Mouse (Mus musculus) hindbrain, postnatal 0 days (tissue): Measurements from ENCODE around the gene Ncdn. TPM values are rescaled to one million over a fixed set of nuclear protein-coding genes. Genes with fewer than 3 reads are reported as not detected.
A peak's percentile ranks its signal among the peaks of the same experiment; 100 is the strongest.

Source experiments
- ATAC-seq: fragments of 200-750 bp; cut with Nextera tagmentation; 2 replicates; pipeline ENCODE4 v1.8.0; 2017; ENCODE audit warnings: mild to moderate bottlenecking, moderate TSS enrichment, moderate library complexity
- DNase-seq: peaks from one replicate; pipeline ENCODE4 v3.0.0-alpha.2; 2015; ENCODE audit warnings: low spot score
- H3K27ac ChIP-seq: fragments of 300-500 bp; sonication (generic); 2 replicates; pipeline ENCODE4 v1.5.1; 2014; ENCODE audit warnings: mild to moderate bottlenecking
- H3K27me3 ChIP-seq: fragments of 300-500 bp; sonication (generic); 2 replicates; pipeline ENCODE4 v1.6.1; 2014; ENCODE audit warnings: low read length, mixed read lengths; ENCODE audit not compliant: insufficient read depth
- H3K36me3 ChIP-seq: fragments of 300-500 bp; sonication (generic); 2 replicates; pipeline ENCODE4 v1.6.1; 2014; ENCODE audit warnings: low read length, mixed read lengths; ENCODE audit not compliant: insufficient read depth
- H3K4me1 ChIP-seq: fragments of 300-500 bp; sonication (generic); 2 replicates; pipeline ENCODE4 v1.6.1; 2014; ENCODE audit warnings: antibody characterized with exemption, low read length, mixed read lengths; ENCODE audit not compliant: insufficient read depth
- H3K4me2 ChIP-seq: fragments of 300-500 bp; sonication (generic); 2 replicates; pipeline ENCODE4 v1.6.1; 2014; ENCODE audit warnings: low read depth, mild to moderate bottlenecking, low read length, moderate library complexity, mixed read lengths
- H3K4me3 ChIP-seq: fragments of 300-500 bp; sonication (generic); 2 replicates; pipeline ENCODE4 v1.5.1; 2014; ENCODE audit warnings: low read length
- H3K9ac ChIP-seq: fragments of 300-500 bp; sonication (generic); replicated peaks from 2 replicates; pipeline ENCODE4 v1.6.1; 2014; ENCODE audit warnings: mild to moderate bottlenecking, low read length, moderate library complexity, mixed read lengths
- H3K9me3 ChIP-seq: fragments of 300-500 bp; sonication (generic); 2 replicates; pipeline ENCODE4 v1.6.1; 2016; ENCODE audit warnings: low read length, mixed read lengths
- CTCF ChIP-seq: IDR thresholded peaks from 2 replicates; pipeline ENCODE4 v1.5.1; 2016; ENCODE audit warnings: antibody characterized with exemption, control low read depth, low read depth
- WGBS: fragments of 180-500 bp; shearing (Covaris S2); extraction: QIAGEN DNeasy Blood & Tissue Kit; methylation state at CpG from one replicate; pipeline ENCODE4 v1.1.7; 2014; 5-methylcytosine and 5-hydroxymethylcytosine counted together
- polyA plus RNA-seq: library from polyadenylated mRNA; unstranded; fragments of >200 nt; fragmentation: Nextera tagmentation; extraction: Ambion mirVana; gene quantifications from 2 replicates; pipeline ENCODE4 v1.2.1, GENCODE M21; 2015
- total RNA-seq: library from RNA; depleted of rRNA; stranded (reverse); fragments of >200 nt; gene quantifications from 2 replicates; pipeline ENCODE4 v1.2.3, GENCODE M21; 2014

Gene Ncdn
- total and polyA plus RNA-seq, 2 experiments from 2014 or later, result 158 to 389 TPM

DNA sequence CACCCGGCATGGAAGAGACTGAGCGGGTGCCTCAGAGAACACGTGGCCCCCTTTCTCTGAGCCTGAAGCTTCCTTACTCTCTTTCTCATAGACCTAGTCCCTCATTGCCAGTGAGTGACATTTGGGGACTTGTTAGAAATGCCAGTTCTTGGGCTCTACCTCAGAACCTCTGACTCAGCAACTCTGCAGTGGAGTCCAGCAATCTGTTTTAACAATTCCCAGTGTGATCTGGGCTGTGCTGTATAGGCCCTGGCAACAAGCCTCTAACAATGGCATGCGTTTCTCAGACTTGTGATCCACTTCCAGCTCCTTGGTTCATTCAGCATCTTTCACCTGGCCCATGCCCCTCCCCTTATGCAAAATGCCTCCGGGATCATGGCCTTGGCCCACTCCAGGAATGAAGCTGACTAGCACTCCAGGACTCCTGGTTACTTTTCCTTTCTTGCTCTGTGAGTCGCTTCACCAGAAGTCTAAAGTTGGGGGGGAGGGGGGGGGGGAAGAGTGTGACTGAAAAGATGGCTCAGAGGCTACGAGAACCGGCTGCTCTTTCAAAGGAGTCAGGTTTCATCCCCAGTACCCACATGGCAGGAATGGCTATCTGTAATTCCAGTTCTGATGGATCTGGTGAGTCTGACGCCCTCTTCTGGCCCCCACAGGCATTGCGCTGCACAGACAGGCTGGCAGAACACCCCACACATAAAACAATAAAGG, 13.1 kb downstream of the Ncdn start:
- TF ChIP-seq CTCF, result peak; percentile 56
- no peaks in the 10 kb centered on the region for H3K4me1 ChIP-seq
- no peaks in the 10 kb centered on the region for H3K9me3 ChIP-seq
- H3K27me3 ChIP-seq, result peaks cover 43% of the 10 kb centered on the region
- no peak overlapping the region for H3K9ac ChIP-seq
- H3K4me2 ChIP-seq, result no peak overlapping the region
- ATAC-seq, result no peak
- H3K27ac ChIP-seq, result no peak overlapping the region
- H3K36me3 ChIP-seq, result peaks cover 11% of the 10 kb centered on the region
- no peak for DNase-seq
- H3K4me3 ChIP-seq, result no peak overlapping the region
- WGBS, result 22% methylated on average over 10 of the region's 10 CpGs

DNA sequence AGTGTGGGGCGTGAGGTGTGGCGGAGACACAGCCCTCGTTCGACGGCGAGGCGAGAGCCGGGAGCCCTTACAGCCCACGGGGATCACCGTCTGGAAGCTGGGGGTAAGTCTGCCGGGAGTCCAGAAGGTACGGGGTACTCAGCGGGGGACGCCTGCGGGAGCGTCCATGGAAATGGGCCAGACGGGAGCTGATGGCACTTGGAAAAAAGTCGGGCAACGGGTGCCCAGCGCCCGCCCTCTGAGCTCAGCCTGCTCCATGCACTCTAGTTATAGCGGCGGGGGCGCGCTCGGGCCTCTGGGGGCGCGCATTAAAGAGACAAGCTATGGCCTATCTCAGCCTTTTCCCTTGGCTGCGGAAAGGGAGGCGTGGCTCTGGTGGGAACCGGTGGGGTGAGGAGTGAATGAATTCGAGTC, 17.2 kb downstream of the Ncdn start, which contains the start of gene Tfap2e:
Tfap2e (minus strand) TSS at position 240 of the 414 bp plus-strand sequence.
- peaks cover 69% of the 10 kb centered on the region for H3K27me3 ChIP-seq
- no peak within 1 kb of the TSS for H3K9ac ChIP-seq
- peak within 1 kb of the TSS; percentile 51 for H3K4me2 ChIP-seq
- no peak within 1 kb of the TSS for H3K27ac ChIP-seq
- ATAC-seq, result peak; percentile 55; the same call in 1 of the 2 replicates
- WGBS, result 1% methylated on average over 32 of the region's 32 CpGs
- no peaks in the 10 kb centered on the region for H3K9me3 ChIP-seq
- TF ChIP-seq CTCF, result no peak
- peak; percentile 53 for DNase-seq
- no peaks in the 10 kb centered on the region for H3K4me1 ChIP-seq
- H3K36me3 ChIP-seq, result no peaks in the 10 kb centered on the region
- H3K4me3 ChIP-seq, result peak within 1 kb of the TSS; percentile 30

DNA sequence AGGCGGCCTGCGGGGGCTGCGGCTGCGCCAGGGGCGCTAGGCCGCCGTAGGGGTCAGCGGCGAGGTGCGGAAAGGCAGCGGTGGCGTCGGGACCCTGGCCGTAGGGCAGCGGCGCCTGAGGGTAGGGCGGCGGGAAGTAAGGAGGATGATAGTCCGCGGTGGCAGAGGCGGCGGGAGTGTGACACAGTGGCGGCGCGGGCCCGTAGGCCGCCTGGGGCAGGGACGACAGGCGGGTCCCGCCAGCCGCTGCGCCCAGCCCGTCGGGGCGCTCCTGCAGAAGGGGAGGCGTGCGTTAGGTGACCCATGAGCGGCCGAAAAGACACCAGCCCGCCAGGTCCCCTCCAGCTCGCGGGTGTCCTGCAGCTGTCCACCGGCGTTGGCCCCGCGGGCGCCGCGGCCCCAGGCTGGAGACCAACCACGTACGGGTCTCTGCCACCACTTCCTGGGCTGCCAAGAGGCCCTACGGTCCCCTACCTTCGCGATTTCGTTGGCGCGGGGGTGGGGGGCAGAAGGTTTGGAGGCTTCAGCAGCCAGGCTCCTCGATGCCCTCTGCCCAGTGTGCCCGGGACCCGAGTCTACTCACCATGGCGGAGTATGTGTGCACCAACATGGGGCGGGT, 17.7 kb downstream of the Ncdn start:
- DNase-seq (no peak), ATAC-seq (no peak)
- Histone ChIP-seq H3K27me3 (peaks cover 74% of the 10 kb centered on the region), H3K9ac (no peak overlapping the region), H3K4me1 (no peaks in the 10 kb centered on the region), H3K4me2 (peak overlapping the region; percentile 51), H3K9me3 (no peaks in the 10 kb centered on the region), H3K36me3 (no peaks in the 10 kb centered on the region), H3K27ac (no peak overlapping the region), H3K4me3 (peak overlapping the region; percentile 30)
- no peak for TF ChIP-seq CTCF
- 3% methylated on average over 42 of the region's 62 CpGs for WGBS

DNA sequence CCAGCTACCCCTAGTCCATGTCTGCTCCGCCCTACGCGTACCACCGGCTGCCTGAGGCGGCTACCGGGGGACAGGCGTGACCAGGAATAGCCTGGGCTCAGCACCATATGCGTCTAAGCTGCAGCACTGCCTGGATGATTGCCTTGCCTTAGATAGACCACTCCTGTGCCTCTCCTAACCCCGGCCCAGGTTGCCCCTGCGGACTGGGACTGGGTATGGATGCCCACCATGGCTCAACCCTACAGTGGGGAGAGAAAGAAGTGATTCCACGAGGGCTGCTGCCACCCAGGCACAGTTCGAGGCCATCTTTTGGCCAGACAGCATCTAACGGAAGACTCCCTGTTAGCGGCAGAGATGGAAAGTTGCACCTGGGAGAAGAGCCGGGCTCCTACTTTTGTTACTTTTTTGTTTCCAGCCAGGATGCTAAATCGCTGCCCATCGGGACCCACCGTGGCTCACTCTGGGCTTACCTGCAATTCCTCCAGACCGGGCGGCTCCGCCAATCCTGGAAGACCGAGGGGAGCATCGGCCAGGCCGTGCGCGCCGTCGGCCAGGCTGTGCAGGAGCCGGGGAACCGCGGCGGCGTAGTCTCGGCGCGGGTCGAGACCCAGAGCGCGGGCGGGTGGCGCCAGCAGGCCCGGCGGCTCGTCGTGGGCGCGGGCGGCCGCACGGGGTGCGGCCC, 18.4 kb downstream of the Ncdn start:
- Histone ChIP-seq H3K27me3 (peaks cover 81% of the 10 kb centered on the region), H3K4me1 (no peaks in the 10 kb centered on the region), H3K36me3 (no peaks in the 10 kb centered on the region), H3K4me3 (peak overlapping the region; percentile 30), H3K4me2 (peak overlapping the region; percentile 51; the same call in 1 of the 2 replicates), H3K9me3 (no peaks in the 10 kb centered on the region), H3K27ac (no peak overlapping the region), H3K9ac (no peak overlapping the region)
- no peak for TF ChIP-seq CTCF
- 4% methylated on average over 48 of the region's 51 CpGs for WGBS
- ATAC-seq (no peak), DNase-seq (no peak)

DNA sequence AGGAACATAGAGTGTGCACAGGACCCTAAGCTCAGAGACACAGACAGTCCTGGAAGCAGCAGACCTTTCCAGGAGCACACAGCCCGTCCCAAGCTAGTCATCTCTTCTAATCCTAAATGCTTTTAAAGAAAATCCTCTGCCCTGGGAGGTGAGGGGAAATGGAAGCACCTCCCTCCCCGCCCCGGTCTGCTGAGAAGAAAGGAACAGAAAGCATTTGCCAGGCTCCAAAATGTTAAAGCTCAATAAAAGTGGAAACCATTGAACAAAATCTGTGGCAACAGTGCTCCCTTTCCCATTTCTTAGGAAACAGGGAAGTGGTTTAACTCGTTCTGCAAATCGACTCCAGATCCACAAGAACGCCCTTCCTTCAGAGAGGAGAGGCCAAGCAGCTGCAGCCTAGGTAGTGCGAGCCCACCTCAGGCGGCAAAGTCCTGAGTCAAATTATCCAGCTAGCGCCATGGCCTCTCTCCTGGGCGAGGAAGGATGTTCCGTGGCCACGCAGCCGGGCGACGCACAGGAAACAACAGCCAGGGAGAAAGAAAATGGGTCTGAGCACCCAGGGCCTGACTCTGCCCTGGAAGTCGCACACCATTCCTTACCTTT, 19.1 kb downstream of the Ncdn start:
- no peak for TF ChIP-seq CTCF
- WGBS, result 5% methylated on average over 16 of the region's 16 CpGs

DNA sequence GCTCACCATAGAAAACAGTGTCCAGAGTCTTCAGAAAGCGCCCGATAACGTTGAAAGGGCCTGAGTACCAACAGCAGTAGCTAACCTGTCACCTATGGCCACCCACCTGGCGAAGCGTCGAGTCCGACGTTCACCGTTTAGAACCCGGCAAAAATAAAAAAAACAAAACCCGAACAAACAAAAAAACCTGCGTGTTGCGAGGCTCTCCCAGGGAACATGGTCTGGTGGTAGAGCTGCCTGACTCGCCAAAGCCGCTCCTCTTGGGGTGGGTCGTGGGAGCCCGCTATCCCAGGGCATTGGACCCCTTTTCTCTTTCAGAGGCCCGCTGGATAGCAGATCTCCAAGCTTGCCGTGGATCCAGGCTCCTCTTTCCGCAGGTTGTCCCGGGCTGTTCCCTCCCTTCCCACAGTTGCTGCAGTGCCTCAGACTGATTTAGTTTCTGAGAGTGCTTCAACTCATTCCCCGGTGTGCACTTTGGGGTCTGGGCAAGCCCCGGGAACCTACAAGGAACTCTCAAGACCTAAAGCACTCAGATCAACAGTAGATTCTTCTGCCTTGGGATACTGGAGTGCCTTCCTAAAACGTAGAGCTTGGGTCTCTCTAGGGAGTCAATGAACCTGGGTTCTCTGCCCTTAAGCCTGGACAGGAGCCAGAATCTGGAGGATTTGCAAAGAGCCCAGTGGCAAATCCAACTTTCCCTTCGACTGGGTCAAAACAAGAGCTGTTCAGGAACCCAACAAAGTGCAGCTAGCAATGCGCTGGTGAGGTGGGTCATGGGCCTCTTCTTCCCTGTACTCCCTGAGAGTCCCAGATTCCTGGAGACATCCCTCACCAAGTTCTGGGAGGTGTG, 20.5 kb downstream of the Ncdn start:
- Histone ChIP-seq H3K4me2 (no peak overlapping the region), H3K9ac (no peak overlapping the region), H3K27me3 (peaks cover 69% of the 10 kb centered on the region), H3K27ac (no peak overlapping the region), H3K4me1 (no peaks in the 10 kb centered on the region), H3K9me3 (no peaks in the 10 kb centered on the region), H3K4me3 (no peak overlapping the region), H3K36me3 (no peaks in the 10 kb centered on the region)
- TF ChIP-seq CTCF, result no peak
- ATAC-seq (no peak), DNase-seq (no peak)
- 4% methylated on average over 26 of the region's 26 CpGs for WGBS

More for the DNA sequence above, 19.1 kb downstream of the Ncdn start:
- Histone ChIP-seq H3K9ac (no peak overlapping the region), H3K9me3 (no peaks in the 10 kb centered on the region), H3K36me3 (no peaks in the 10 kb centered on the region), H3K4me1 (no peaks in the 10 kb centered on the region), H3K27me3 (peaks cover 79% of the 10 kb centered on the region), H3K4me2 (no peak overlapping the region), H3K4me3 (no peak overlapping the region), H3K27ac (no peak overlapping the region)
- DNase-seq (no peak), ATAC-seq (no peak)
